Mouse (Mus musculus): ENCODE measurements around the gene Fam98c.
A peak's percentile ranks its signal among the peaks of the same experiment; 100 is the strongest.
"Not testable (repeated sequence)": the region's sequence is repeated elsewhere in the genome, so short reads cannot be mapped to it uniquely, and the experiment has no call there.

The Fam98c gene

DNA sequence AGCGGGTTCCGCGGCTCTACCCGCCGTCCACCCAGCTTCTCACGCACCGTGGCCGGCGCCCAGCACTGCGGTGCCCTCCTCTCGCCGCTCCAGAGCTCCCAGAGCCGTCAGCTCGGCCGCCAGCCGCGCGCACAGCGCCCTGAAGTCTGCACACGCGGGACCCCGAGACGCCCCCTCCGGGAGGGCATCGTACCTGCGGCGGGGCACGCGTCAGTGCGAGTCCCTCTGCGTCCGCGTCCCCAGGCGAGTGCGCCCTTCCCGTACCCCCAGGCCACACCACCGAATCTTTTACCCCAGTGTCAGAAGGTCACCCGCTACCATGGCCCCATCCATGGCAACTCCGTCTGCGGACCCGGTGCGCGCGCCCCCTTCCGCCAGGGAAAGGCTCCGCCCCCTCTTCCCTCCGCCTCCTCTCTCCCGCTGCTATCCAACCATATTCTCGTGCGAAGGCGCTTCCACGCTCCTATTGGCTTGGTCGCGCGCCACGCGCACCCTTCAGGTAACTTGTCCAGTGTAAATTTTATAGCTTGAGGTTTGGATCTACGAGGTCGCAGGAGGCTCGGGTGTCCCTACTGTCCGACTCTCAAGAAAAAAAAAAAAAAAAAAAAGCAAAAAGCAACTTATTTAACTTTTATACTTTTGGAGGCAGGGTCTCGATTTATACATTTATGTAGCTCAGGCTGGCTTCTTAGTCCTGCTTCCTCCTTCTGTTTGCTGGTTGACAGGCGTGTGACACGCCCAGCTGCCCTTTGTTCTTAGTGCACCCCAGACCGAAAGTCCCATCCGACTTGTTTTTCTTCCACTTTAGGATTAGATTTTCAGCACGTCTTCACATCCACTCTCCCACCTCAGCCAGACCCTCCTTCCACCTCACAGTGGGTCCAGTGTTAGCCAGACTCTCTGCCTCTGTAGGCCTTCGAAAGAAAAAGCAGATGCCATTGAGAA lies at the start of gene Fam98c:
Gene Fam98c (minus strand): TSS at position 397 of the 945 bp plus-strand sequence.
- peak; percentile 91 to 92 for DNase-seq

DNA sequence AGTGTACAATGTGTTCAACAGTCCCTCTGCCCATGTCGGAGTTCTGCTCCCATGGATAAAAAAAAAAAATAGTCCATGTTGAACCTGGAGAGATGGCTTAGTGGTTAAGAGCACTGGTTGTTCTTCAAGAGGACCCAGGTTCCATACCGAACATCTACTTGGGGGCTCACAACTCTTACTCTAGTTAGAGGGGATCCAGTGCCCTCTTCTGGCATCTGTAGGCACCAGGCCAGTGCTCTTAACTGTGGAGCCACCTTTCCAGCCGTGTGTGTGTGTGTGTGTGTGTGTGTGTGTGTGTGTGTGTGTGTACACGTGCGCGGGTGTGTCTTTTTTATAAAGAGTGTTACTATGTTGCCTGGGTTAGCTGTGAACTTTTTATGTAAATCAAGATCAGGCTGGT lies 46.5 kb upstream of the Fam98c start:
- no peak for DNase-seq

DNA sequence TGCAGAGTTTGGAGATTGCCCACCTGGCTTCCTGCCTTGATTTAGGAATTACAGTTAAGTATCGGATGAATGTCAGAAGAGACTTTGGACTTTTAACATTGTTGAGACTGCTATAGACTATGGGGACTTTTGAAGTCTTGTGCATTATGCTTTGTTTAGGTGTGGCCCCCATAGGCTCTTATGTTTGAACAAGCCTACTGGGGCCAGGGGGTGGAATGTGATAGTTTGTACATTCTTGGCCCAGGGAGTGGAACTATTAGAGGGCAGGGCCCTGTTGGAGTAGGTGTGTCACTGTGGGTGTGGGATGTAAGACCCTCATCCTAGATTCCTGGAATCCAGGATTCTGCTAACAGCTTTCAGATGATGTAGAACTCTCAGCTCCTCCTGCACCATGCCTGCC lies 38.2 kb upstream of the Fam98c start:
- not testable (repeated sequence) for DNase-seq

DNA sequence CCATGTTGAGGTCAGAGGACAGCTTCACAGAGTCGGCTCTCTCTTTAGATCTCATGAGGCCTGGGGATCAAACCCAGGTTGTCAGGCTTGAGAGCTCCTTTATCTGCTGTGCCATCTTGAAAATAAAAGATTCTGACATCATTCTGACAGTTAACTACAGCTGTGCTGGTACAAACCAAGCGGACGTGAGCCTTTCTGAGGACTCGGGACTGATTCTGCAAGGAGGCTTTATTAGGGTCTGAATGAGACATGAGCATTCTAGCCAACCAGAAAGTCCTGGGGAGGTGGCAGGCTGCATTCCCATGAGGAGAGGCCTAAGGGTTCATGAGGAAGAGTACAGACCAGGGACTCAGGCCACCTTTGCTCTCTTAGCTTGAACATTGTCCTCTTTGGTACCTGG lies 25.3 kb upstream of the Fam98c start:
- DNase-seq: not testable (repeated sequence)

DNA sequence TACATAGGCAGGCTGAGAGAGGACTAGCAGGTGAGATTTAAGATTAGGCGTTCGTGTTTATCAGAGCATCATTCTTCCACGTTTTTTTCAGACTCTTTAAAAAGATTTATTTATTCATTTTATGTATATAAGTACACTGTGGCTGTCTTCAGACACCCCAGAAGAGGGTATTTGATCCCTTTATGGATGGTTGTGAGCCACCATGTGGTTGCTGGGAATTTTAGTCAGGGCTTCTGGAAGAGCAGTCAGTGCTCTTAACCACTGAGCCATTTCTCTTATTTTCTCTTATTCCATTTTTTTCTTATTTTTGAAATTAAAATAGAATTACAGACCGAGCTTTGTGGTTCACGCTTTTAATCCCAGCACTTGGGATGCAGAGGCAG lies 24.8 kb upstream of the Fam98c start:
- DNase-seq: no peak

DNA sequence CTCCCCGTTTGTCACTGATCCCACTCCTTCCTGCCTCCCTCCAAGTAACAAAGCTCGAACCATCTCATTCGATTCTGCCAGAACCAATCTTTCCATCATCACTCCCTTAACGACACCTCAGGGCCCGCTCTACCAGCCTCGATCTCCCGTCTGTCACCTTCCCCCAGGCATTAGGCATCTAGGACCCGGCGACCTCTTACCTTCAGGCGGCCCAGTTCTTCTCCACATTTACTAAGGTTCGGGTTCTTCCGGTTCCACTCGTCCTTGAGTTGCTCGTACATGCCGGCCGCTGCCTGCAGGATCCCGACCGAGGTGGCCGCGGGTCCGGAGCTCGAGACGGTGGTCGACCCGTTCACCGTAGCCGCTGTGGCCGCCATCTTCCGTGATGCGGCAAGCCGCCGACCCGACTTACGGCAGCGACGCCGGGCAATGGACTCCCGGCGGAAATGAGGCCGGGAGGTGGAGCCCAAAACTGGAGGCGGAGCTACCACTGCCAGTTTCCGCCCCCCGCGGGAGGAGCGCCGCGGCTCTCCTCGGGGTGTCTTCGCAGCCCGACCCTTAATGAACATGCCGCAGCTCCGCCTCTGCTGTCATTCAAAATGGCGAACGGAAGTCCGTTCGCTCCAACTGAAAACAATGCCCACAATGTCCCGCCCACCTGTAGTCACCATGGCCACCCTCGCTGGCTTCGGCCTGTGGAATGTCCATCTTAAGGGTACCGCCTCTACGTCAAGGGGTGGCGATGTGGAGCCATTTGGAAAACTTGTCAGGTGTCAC lies 24.2 kb upstream of the Fam98c start, which contains the start of gene Psmd8:
Gene Psmd8 (minus strand): TSS at position 625 of the 777 bp plus-strand sequence.
- peak; percentile 96 to 98 for DNase-seq

DNA sequence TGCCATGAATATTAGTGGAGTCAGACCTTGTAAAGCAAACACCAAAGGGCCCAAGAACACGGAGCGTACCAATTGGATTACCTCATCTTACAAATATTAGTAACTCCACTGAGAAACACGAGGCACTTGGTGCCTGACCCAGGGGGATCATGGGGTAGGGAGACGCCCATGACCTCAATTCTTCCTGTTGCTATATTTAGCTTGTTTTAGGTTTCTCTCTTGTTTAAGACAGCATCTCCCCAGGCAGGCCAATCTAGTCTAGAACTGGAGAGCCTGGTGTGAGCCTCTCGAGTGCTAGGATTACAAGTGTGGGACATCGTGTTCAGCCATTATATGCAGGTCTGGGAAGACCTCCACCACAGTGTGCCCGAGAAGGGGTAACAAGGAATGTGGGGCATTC lies 23.3 kb upstream of the Fam98c start:
- no peak for DNase-seq

DNA sequence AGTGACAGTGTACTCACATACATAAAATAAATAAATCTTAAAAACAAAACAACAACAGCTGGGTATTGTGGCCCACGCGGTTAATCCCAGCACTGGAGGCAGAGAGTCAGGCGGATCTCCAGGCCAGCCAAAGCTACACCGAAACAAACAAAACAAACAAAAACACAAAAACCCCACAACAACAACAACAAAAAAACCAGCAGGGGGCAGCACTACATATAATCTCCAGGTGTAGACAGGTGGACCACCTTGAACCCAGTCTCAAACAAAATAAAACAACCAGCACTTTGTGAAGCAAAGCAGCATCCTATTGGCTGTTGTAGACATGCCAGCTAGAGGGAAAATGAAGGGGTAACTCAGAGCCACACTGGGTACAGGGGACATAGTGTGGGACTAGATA lies 22.1 kb upstream of the Fam98c start:
- peak in 1 of 2 experiments; percentile 31 for DNase-seq

DNA sequence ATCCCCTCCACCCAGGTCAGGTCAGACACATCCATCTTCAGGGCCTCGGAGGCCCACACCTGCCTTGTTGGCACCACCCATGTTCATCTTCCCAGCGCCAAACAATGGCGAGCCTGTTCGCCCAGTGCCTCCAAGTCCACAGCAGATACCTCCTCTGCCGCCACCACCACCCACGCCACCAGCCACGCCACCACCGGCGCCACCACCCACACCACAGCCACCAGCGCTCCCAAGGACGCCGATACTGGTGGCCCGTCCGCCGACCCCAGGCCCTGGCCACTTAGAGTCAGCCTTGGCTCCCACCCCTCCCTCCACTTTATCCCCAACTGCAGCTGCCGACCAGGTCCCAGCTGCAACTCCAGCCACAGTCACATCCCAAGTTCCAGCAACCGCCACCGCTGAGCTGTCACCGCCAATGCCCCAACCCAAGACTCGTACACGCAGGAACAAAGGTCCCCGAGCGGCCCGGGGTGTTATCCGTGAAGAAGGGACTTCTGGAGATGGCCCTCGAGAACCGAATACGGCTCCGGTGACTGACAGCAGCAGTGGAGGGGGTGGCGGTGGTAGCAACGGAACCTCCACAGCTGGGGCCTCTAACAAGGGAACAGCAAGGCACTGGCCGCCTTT lies 16.5 kb upstream of the Fam98c start:
- no peak for DNase-seq

DNA sequence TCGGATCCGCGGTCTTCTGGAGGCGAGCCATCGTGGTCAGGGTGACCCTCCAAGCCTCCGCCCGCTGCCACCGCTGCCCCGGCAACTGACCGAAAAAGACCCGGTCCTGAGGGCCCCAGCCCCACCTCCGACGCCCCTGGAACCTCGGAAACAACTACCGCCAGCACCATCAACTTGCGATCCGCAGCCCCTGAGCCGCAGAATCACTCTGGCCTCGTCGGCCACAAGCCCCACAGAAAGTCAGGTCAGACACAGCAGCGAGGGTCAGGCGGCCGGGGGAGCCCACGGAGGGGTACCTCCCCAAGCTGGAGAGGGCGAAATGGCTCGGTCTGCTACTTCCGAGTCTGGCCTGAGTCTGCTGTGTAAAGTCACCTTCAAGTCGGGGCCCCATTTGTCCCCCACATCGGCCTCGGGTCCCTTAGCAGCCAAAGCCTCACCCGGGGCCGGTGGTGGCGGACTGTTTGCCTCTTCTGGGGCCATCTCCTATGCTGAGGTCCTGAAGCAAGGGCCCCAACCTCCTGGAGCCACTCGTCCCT lies 15.6 kb upstream of the Fam98c start:
- peak in 1 of 2 experiments; percentile 27 for DNase-seq

DNA sequence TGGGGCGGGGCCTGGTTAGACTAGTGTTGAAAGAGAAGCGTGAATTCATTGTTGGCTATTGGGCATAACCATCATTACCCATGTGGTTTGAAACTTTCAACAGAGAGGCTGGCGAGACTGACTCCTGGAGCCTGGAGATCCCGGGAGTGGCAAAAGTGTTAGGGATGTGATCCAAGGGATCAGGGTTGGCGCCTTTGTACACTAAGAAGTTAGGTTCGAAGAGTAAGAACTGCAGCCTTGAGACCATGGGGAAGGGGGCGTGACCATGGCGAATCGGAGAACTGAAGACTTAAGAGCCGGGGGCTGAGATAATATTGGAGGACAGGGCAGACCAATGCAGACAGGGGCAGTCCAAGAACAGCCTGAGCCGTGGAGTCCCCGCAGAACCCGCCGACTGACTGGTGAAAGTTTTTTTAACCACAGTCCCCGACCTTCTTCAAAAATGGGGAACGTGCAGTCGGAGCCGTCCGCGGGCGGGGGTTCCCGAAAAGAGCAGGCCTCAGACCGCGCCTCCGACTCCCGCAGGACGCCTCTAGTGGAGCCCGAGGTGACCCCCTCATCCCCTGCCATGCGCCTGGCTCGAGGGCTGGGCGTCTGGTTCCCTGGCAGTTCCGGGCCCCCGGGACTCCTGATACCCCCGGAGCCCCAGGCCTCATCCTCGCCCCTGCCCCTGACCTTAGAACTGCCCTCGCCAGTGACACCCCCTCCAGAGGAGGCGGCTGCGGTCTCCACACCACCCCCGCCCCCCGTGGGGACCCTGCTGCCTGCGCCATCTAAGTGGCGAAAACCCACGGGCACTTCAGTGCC lies 14.9 kb upstream of the Fam98c start:
- peak; percentile 26 to 29 for DNase-seq

DNA sequence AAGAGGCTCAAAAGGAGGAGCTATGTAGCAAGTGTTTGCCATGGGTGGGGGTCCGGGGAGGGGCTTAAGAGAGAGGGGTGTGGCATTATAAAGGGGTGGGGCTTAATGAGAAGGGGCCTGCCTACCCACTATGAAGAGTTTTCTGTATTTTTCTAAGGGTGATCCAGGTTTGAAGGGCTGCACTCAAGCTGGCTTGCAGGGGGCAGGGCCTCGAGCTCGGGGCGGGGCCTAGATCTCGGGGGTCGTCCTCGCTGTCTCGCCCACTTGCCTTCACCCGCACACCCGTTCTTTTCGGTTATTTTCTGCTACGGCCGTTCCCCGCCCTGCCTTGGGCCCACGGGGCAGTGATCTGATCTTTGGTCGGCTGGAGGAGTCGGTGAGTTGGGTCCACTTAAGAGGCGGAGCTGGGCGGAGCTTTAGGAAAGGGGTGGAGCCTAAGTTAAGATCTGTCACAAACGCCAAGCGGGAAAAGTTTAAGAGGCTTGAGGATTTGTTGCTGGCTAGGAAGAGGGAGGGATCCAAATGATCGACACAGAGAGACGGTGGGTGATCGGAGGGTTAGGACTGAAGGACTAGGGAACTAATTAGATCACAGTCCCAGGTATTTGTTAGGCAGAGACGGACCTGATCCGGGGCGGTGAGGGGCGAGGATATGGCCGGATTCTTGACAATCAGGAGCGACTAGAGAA lies 14.2 kb upstream of the Fam98c start, which contains the start of the genes Ggn and Spred3:
Gene Ggn (plus strand): TSS at position 145 of the 689 bp plus-strand sequence.
Gene Spred3 (minus strand): TSS at position 346 of the 689 bp plus-strand sequence.
- DNase-seq: peak; percentile 61 to 65

DNA sequence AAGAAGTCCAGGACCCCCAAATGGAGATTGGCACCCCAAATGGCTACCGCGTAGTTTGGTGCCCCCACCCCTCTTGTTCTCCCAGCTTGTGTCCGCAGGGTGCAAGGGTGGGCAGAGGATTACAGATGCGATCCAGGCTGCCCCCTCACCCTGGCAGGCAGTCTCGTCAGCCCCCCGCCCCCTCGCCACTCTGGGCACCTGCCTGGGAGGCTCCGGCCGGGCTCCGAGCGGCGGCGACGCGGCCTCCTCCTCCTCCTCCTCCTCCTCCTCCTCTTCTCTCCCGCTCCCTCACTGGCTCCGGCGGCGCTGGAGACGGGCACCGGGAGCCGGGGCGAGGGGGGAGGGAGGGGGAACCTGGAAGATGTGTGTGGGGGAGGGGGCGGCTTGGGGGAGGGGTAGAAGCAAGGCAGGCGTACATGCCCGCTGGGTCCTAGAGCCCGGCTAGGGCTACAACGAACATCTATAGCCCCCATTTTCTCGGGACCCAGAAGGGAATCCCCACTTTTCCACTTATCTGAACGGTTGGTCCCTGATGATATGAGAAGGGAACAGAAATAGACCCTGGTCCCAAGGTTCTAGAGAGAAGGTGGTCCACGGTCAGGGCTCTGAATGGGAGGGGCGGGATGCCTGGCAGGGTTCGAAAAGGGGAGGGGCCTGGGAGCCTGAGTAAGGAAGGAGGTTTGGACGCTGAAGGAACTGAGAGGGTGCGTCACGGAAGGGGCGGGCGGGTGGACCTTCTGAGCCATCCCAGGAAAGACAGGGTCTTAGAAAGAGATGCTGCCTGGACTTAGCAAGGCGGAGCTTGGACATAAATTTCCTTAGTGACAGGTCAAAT lies 13.4 kb upstream of the Fam98c start:
- peak; percentile 85 to 91 for DNase-seq

DNA sequence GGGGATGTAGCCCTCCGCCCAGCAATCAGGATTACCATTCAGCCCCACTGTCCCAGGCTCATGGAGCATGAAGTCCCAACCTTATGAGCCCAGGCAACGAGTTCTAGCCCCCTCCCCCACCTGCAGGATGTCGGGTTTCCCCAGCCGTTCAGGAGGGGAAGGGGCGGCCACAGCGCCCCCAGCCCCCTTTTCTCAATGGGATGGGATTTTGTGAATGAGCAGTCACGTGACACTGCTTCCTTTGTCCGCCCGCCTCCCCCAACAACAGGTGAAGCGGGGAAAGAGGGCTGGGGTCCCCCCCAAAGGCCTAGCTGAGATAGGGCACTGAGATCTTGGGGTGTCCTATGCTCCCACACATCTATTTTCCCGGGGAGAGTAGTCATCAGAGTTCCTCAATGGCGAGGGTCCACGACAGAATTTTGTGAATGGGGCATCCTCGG lies 12.8 kb upstream of the Fam98c start:
- DNase-seq: peak; percentile 30 to 46

DNA sequence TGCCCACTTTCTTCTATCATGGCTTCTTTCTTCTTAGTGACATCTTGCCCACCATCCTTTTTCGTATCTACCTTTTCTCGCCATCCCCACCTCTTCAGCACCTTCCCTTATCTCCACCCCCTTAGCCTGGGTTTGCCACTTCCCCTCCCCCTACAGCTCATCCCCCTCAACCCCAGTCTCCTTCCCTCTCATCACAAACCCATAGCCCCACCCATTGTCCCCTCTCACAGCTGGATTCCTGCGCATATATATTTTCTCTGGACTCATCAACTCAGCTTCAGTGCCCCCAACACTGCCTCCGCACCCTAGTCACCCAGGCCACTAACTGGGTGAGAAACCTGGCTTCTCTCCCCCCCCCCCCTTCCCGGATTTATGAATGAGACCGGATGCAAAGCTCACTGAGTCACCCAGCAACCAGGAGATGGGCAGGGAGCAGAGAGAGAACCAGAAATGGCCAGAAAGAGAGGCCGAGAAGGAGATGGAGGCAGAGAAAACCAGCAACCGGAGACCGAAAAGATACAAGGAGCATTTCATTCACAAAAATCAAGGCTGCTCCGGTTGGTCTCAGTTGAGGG lies 12.2 kb upstream of the Fam98c start:
- peak; percentile 22 to 32 for DNase-seq

DNA sequence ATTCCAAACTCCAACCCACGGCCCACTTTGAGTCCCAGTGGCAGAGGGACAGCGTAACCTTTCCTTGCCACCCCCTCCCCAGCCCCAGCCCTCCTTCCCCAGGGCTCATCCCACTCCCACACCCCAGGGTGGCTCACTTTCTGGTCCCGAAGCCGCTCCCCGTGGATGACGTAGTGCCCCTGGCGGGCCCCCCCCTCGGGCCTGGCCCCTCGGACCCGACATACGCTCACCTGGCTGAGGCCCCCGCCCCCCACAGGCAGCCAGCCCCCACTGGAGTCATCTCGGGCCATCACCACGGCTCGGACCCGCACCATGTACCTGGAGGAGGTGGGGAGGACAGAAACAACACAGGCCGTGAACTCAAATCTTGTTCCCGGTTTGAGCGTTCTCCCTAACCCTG lies 11.6 kb upstream of the Fam98c start:
- DNase-seq: peak in 1 of 2 experiments; percentile 31

DNA sequence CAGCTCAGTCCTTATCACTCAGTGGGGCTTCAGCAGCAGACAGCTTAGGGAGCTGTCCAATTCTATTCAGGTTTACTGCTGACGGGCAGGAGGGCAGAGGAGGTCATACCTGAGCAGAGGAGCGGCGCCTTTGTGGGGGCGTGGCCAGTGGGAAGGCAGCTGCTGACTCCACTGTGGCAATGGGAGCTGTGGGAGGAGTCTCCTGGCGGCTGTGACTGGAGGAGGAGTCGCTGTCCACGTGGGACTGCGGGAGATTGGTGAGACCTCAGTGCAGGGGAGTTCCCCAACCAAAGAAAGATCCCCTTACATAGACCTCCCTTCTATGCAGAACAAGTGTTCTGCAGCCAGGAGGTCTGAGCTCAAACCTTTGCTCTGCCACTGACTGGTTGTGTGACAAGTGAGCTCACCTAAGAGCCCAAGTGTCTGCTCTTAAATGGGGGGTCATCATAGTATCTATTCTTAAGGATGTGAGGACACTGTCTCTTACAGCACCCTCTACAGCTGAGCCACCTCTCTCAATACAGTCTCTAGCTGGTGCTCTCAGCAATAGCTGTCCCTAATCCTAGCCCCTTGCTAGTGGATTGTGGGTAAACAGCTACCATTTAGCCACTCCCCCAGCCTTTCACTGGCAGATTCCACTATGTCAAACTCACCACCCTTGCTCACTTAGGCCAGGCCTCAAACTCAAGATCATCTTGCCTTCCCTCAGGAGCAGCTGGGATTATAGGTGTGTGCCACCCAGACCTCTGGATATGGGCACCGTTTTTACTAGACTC lies 6.9 kb upstream of the Fam98c start:
- DNase-seq: no peak

DNA sequence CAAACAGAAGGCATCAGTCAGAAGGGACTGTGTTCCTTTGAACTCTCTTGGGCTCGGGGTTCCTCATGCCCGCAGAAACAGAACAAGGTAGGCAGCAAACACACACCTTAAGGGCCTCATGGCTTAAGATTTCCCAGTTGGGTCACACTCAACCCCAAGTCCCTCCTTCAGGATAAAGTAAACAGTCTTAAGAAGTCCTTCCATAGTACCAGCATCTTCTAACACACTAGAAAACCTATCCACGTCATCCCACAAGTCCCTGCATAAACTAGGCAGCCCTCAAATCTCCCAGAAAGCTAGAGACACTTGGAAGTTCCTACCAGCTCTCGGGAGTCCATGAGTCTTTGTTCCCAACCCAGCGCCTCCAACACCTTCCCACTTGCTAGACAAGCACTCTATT lies 6.3 kb upstream of the Fam98c start:
- DNase-seq: no peak

DNA sequence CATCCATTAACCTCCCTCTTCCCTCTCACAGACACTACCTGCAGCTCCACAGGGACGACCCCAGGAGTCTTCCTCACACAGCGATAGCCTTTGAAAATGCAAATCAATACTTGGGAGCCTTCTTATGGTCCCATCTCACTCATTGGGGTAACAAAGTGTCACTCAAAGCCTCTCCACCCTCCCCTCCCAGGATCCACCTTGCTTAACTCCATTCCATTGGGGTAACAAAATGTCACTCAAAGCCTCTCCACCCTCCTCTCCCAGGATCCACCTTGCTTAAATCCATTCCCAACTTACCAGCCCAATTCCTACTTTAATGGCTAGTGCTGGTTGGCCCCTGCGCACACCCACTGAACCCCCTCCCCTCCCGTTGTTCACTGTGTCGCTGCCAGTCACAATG lies 2.2 kb upstream of the Fam98c start:
- DNase-seq: no peak

Measured in cerebellum, adult 18-20 months (tissue).